Mouse (Mus musculus) heart, adult 18-20 months (tissue): ENCODE data around the gene Dgkg. TPM values are rescaled to one million over a fixed set of nuclear protein-coding genes. Genes with fewer than 3 reads are reported as not detected.
A peak's percentile ranks its signal among the peaks of the same experiment; 100 is the strongest.

Experiments used
- DNase-seq, 2 experiments: peaks; one replicate each; pipeline ENCODE4 v3.0.0; 2021 to 2022; ENCODE audit warnings: mixed read lengths in 1 of 2
- long read RNA-seq, 2 experiments: library from polyadenylated mRNA; stranded (forward); transcript quantifications; one replicate each; pipeline ENCODE4 v2.0.0; 2021
- total RNA-seq, 2 experiments: library from RNA; stranded (reverse); gene quantifications; 2 replicates each; pipeline ENCODE4 v1.2.3; 2021

Dgkg gene
- under 1 TPM; 0.28 to 0.35 TPM for total RNA-seq
- long read RNA-seq, experiment 1 = 0 reads
- long read RNA-seq, experiment 2 = 0 reads

GRCm38 (mm10) chr16:22656533-22657444, at the start of gene Dgkg:
TSS of gene Dgkg (minus strand) at chr16:22657221.
- DNase-seq = peak; percentile 24 to 63

- DNase-seq = peak; percentile 49 to 50
These were observed 47.9 kb upstream of the Dgkg start for GRCm38 (mm10) chr16:22704946-22705345.

- no peak for DNase-seq
These were observed 47.1 kb upstream of the Dgkg start for GRCm38 (mm10) chr16:22704136-22704535.

- DNase-seq = peak; percentile 82 to 90
These were observed 42.1 kb upstream of the Dgkg start for GRCm38 (mm10) chr16:22698846-22699760.

GRCm38 (mm10) chr16:22698101-22698500, 41.1 kb upstream of the Dgkg start:
- DNase-seq = no peak

- DNase-seq = no peak
These were observed 32.6 kb upstream of the Dgkg start for GRCm38 (mm10) chr16:22689622-22690021.

- no peak for DNase-seq
These were observed 30.8 kb upstream of the Dgkg start for GRCm38 (mm10) chr16:22687711-22688230.

GRCm38 (mm10) chr16:22683605-22684004, 26.6 kb upstream of the Dgkg start:
- DNase-seq = no peak

- no peak for DNase-seq
These were observed 25.7 kb upstream of the Dgkg start for GRCm38 (mm10) chr16:22682727-22683126.

- no peak for DNase-seq
These were observed 22.6 kb upstream of the Dgkg start for GRCm38 (mm10) chr16:22679641-22680040.

GRCm38 (mm10) chr16:22674636-22675035, 17.6 kb upstream of the Dgkg start:
- no peak for DNase-seq

- no peak for DNase-seq
These were observed 17.1 kb upstream of the Dgkg start for GRCm38 (mm10) chr16:22674164-22674563.

GRCm38 (mm10) chr16:22664033-22664432, 7.0 kb upstream of the Dgkg start:
- no peak for DNase-seq

GRCm38 (mm10) chr16:22663136-22663535, 6.1 kb upstream of the Dgkg start:
- no peak for DNase-seq

GRCm38 (mm10) chr16:22661076-22661475, 4.1 kb upstream of the Dgkg start:
- no peak for DNase-seq

GRCm38 (mm10) chr16:22657874-22658789, 1.1 kb upstream of the Dgkg start:
- DNase-seq = no peak

- no peak for DNase-seq
These were observed 1.2 kb downstream of the Dgkg start for GRCm38 (mm10) chr16:22655812-22656211.

- no peak for DNase-seq
These were observed 1.8 kb downstream of the Dgkg start for GRCm38 (mm10) chr16:22655223-22655622.

- DNase-seq = peak in 1 of 2 experiments; percentile 14
These were observed 2.6 kb downstream of the Dgkg start for GRCm38 (mm10) chr16:22654477-22654835.

- no peak for DNase-seq
These were observed 3.1 kb downstream of the Dgkg start for GRCm38 (mm10) chr16:22653817-22654476.

- DNase-seq = no peak
These were observed 5.8 kb downstream of the Dgkg start for GRCm38 (mm10) chr16:22651244-22651643.
